Mouse (Mus musculus) spleen, adult 2 months (tissue): Measurements from ENCODE around the gene Tmem104.

ENCODE experiments used
- CTCF ChIP-seq: fragments of 200-500 bp; IDR thresholded peaks from 2 replicates; pipeline ENCODE4 v1.5.1; 2011; ENCODE audit warnings: mild to moderate bottlenecking, inconsistent platforms; ENCODE audit not compliant: insufficient read depth, insufficient read length, insufficient replicate concordance; ENCODE audit errors: extremely low read depth
- POLR2A ChIP-seq: fragments of 200-500 bp; IDR thresholded peaks from 2 replicates; pipeline ENCODE4 v1.6.1; 2011; ENCODE audit warnings: low read depth, low read length, inconsistent platforms

DNA sequence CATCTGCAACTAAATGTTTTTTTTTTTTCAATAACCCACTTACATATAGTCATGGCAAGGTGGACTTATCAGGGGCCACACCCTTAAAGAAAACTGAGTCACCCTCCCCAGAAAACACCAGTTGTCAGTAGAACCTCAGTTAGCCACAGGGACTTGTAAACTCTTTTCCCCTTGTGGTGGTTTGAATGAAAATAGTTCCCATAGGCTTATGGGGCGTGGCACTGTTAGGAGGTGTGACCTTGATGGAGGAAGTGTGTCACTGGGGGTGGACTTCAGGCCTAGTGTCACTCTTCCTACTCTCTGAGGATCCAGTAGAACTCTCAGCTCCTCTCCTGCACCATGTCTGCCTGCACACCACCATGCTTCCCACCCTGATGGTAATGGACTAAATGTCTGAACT is 92.4 kb downstream of the Tmem104 start:
- TF ChIP-seq POLR2A, result no peak
- no peak for TF ChIP-seq CTCF
